Mouse (Mus musculus) heart, embryonic 13.5 days (tissue): Measurements from ENCODE around the gene Nptxr. TPM values are rescaled to one million over a fixed set of nuclear protein-coding genes. Genes with fewer than 3 reads are reported as not detected.
"Not testable (repeated sequence)": the region's sequence is repeated elsewhere in the genome, so short reads cannot be mapped to it uniquely, and the experiment has no call there.

Experiments
- ATAC-seq: fragments of 200-750 bp; cut with Nextera tagmentation; 2 replicates; pipeline ENCODE4 v1.8.0; 2017; ENCODE audit warnings: moderate TSS enrichment; ENCODE audit not compliant: insufficient number of reproducible peaks, low FRiP score, low TSS enrichment; ENCODE audit errors: extremely low read depth
- H3K27ac ChIP-seq: fragments of 300-500 bp; sonication (generic); replicated peaks from 2 replicates; pipeline ENCODE4 v1.5.1; 2015; ENCODE audit warnings: moderate library complexity, mild to moderate bottlenecking, inconsistent platforms
- H3K27me3 ChIP-seq: fragments of 300-500 bp; sonication (generic); replicated peaks from 2 replicates; pipeline ENCODE4 v1.6.1; 2015; ENCODE audit warnings: mild to moderate bottlenecking, inconsistent platforms
- H3K36me3 ChIP-seq: fragments of 300-500 bp; sonication (generic); 2 replicates; pipeline ENCODE4 v1.6.1; 2015; ENCODE audit warnings: mild to moderate bottlenecking, inconsistent platforms
- H3K4me1 ChIP-seq: fragments of 300-500 bp; sonication (generic); 2 replicates; pipeline ENCODE4 v1.6.1; 2015; ENCODE audit warnings: inconsistent platforms
- H3K4me2 ChIP-seq: fragments of 300-500 bp; sonication (generic); 2 replicates; pipeline ENCODE4 v1.6.1; 2015; ENCODE audit warnings: inconsistent platforms, mild to moderate bottlenecking, moderate library complexity
- H3K4me3 ChIP-seq: fragments of 300-500 bp; sonication (generic); 2 replicates; pipeline ENCODE4 v1.5.1; 2015; ENCODE audit warnings: moderate library complexity, mild to moderate bottlenecking, inconsistent platforms
- H3K9ac ChIP-seq: fragments of 300-500 bp; sonication (generic); 2 replicates; pipeline ENCODE4 v1.6.1; 2015; ENCODE audit warnings: inconsistent platforms, mild to moderate bottlenecking, moderate library complexity
- H3K9me3 ChIP-seq: fragments of 300-500 bp; sonication (generic); 2 replicates; pipeline ENCODE4 v1.6.1; 2016; ENCODE audit warnings: inconsistent platforms
- WGBS: fragments of 180-500 bp; shearing (Covaris S2); methylation state at CpG from one replicate; pipeline ENCODE4 v1.1.7; 2015; ENCODE audit warnings: mixed read lengths; 5-methylcytosine and 5-hydroxymethylcytosine counted together
- polyA plus RNA-seq: library from polyadenylated mRNA; unstranded; fragments of >200 nt; fragmentation: Nextera tagmentation; extraction: Ambion mirVana; gene quantifications from 2 replicates; pipeline ENCODE4 v1.2.1, GENCODE M21; 2015

The Nptxr gene
- polyA plus RNA-seq, 1 experiment from 2014 or later: 1.7 TPM

- Histone ChIP-seq H3K4me1 (peaks cover 14% of the 10 kb centered on the region), H3K4me2 (no peak overlapping the region), H3K27me3 (peaks cover 3% of the 10 kb centered on the region; the same call in 1 of the 2 replicates), H3K9ac (no peak overlapping the region), H3K9me3 (peaks cover 8% of the 10 kb centered on the region; the same call in 1 of the 2 replicates), H3K36me3 (peaks cover 7% of the 10 kb centered on the region), H3K27ac (no peak overlapping the region), H3K4me3 (no peak overlapping the region)
- ATAC-seq: no peak
- WGBS: 80% methylated on average over 4 of the region's 4 CpGs
Measured at GRCm38 (mm10) chr15:79818325-79818724, 13.8 kb upstream of the Nptxr start.

- Histone ChIP-seq H3K27ac (no peak overlapping the region), H3K9ac (no peak overlapping the region), H3K27me3 (peaks cover 36% of the 10 kb centered on the region), H3K36me3 (no peaks in the 10 kb centered on the region), H3K4me3 (no peak overlapping the region), H3K4me2 (no peak overlapping the region), H3K9me3 (peaks cover 4% of the 10 kb centered on the region; the same call in 1 of the 2 replicates), H3K4me1 (0 out of 2 replicates have a peak, but pooled peaks cover 2% of the 10 kb centered on the region)
- no peak for ATAC-seq
- WGBS: 50% methylated on average over 8 of the region's 8 CpGs
Measured at GRCm38 (mm10) chr15:79813666-79814258, 9.2 kb upstream of the Nptxr start.

- not testable (repeated sequence) for H3K9me3 ChIP-seq, ATAC-seq, H3K27ac ChIP-seq, H3K4me1 ChIP-seq, H3K4me2 ChIP-seq, H3K9ac ChIP-seq, H3K4me3 ChIP-seq, H3K36me3 ChIP-seq
- 38% methylated on average over 2 of the region's 2 CpGs for WGBS
- H3K27me3 ChIP-seq: peaks cover 45% of the 10 kb centered on the region
Measured at GRCm38 (mm10) chr15:79812840-79813239, 8.3 kb upstream of the Nptxr start.

GRCm38 (mm10) chr15:79810997-79811396 is 6.4 kb upstream of the Nptxr start:
- no peak overlapping the region for H3K9ac ChIP-seq
- ATAC-seq: no peak
- WGBS: 54% methylated on average over 4 of the region's 4 CpGs
- no peaks in the 10 kb centered on the region for H3K9me3 ChIP-seq
- H3K4me3 ChIP-seq: no peak overlapping the region
- no peaks in the 10 kb centered on the region for H3K36me3 ChIP-seq
- peaks cover 64% of the 10 kb centered on the region for H3K27me3 ChIP-seq
- no peak overlapping the region for H3K27ac ChIP-seq
- H3K4me1 ChIP-seq: 0 out of 2 replicates have a peak, but pooled peaks cover 2% of the 10 kb centered on the region
- H3K4me2 ChIP-seq: no peak overlapping the region

- Histone ChIP-seq H3K27me3 (peaks cover 70% of the 10 kb centered on the region), H3K9ac (no peak overlapping the region), H3K9me3 (no peaks in the 10 kb centered on the region), H3K27ac (no peak overlapping the region), H3K36me3 (no peaks in the 10 kb centered on the region), H3K4me1 (peaks cover 3% of the 10 kb centered on the region; the same call in 1 of the 2 replicates), H3K4me2 (no peak overlapping the region), H3K4me3 (no peak overlapping the region)
- WGBS: 49% methylated on average over 3 of the region's 3 CpGs
- ATAC-seq: no peak
Measured at GRCm38 (mm10) chr15:79810061-79810460, 5.5 kb upstream of the Nptxr start.

GRCm38 (mm10) chr15:79808658-79809057 is 4.1 kb upstream of the Nptxr start:
- Histone ChIP-seq H3K4me1 (peaks cover 13% of the 10 kb centered on the region), H3K27ac (no peak overlapping the region), H3K36me3 (no peaks in the 10 kb centered on the region), H3K4me3 (no peak overlapping the region), H3K4me2 (no peak overlapping the region), H3K27me3 (peaks cover 84% of the 10 kb centered on the region), H3K9me3 (no peaks in the 10 kb centered on the region), H3K9ac (no peak overlapping the region)
- 53% methylated on average over 5 of the region's 5 CpGs for WGBS
- ATAC-seq: no peak

- 29% methylated on average over 5 of the region's 5 CpGs for WGBS
- Histone ChIP-seq H3K4me3 (no peak overlapping the region), H3K4me2 (no peak overlapping the region), H3K36me3 (no peaks in the 10 kb centered on the region), H3K27ac (no peak overlapping the region), H3K4me1 (peaks cover 17% of the 10 kb centered on the region), H3K9me3 (no peaks in the 10 kb centered on the region), H3K9ac (no peak overlapping the region), H3K27me3 (peaks cover 90% of the 10 kb centered on the region)
- no peak for ATAC-seq
Measured at GRCm38 (mm10) chr15:79808114-79808513, 3.5 kb upstream of the Nptxr start.

GRCm38 (mm10) chr15:79807050-79807449 is 2.5 kb upstream of the Nptxr start:
- no peak overlapping the region for H3K4me3 ChIP-seq
- no peaks in the 10 kb centered on the region for H3K9me3 ChIP-seq
- 46% methylated on average over 1 of the region's 1 CpGs for WGBS
- H3K27ac ChIP-seq: no peak overlapping the region
- H3K9ac ChIP-seq: no peak overlapping the region
- H3K4me1 ChIP-seq: peaks cover 17% of the 10 kb centered on the region
- ATAC-seq: no peak
- H3K36me3 ChIP-seq: no peaks in the 10 kb centered on the region
- H3K27me3 ChIP-seq: peaks cover 98% of the 10 kb centered on the region
- H3K4me2 ChIP-seq: no peak overlapping the region

GRCm38 (mm10) chr15:79805246-79805645 is 680 bp upstream of the Nptxr start:
- 20% methylated on average over 8 of the region's 8 CpGs for WGBS
- Histone ChIP-seq H3K36me3 (no peaks in the 10 kb centered on the region), H3K27me3 (peaks cover 100% of the 10 kb centered on the region), H3K4me2 (peak overlapping the region; percentile 90), H3K9me3 (no peaks in the 10 kb centered on the region), H3K4me1 (peaks cover 15% of the 10 kb centered on the region), H3K4me3 (peak overlapping the region; percentile 69; the same call in 1 of the 2 replicates), H3K27ac (no peak overlapping the region), H3K9ac (no peak overlapping the region)
- ATAC-seq: no peak

GRCm38 (mm10) chr15:79803533-79804351 is 824 bp downstream of the Nptxr start:
- peak overlapping the region; percentile 90 for H3K4me2 ChIP-seq
- peaks cover 15% of the 10 kb centered on the region for H3K4me1 ChIP-seq
- H3K9me3 ChIP-seq: no peaks in the 10 kb centered on the region
- no peak for ATAC-seq
- WGBS: 5% methylated on average over 79 of the region's 81 CpGs
- H3K4me3 ChIP-seq: peak overlapping the region; percentile 69
- peak overlapping the region; percentile 81 for H3K9ac ChIP-seq
- peaks cover 97% of the 10 kb centered on the region for H3K27me3 ChIP-seq
- H3K27ac ChIP-seq: no peak overlapping the region
- H3K36me3 ChIP-seq: no peaks in the 10 kb centered on the region

GRCm38 (mm10) chr15:79802304-79802703 is 2.3 kb downstream of the Nptxr start:
- no peak overlapping the region for H3K4me3 ChIP-seq
- no peaks in the 10 kb centered on the region for H3K9me3 ChIP-seq
- no peak overlapping the region for H3K9ac ChIP-seq
- no peak overlapping the region for H3K27ac ChIP-seq
- 55% methylated on average over 4 of the region's 4 CpGs for WGBS
- H3K4me2 ChIP-seq: no peak overlapping the region
- no peak for ATAC-seq
- H3K36me3 ChIP-seq: no peaks in the 10 kb centered on the region
- H3K4me1 ChIP-seq: peaks cover 15% of the 10 kb centered on the region
- peaks cover 86% of the 10 kb centered on the region for H3K27me3 ChIP-seq
